Mouse (Mus musculus): ENCODE results near the gene Mrpl52. TPM values are rescaled to one million over a fixed set of nuclear protein-coding genes. Genes with fewer than 3 reads are reported as not detected.

Mrpl52 gene
- polyA plus RNA-seq, 1 experiment from 2014 or later = 297 TPM

GRCm38 (mm10) chr14:54463108-54463958 lies 36.6 kb downstream of the Mrpl52 start:
- no peak for DNase-seq (ENCODE audit: low spot score)

- DNase-seq (ENCODE audit: low spot score) = peak; percentile 91
Measured at GRCm38 (mm10) chr14:54463959-54464292, 37.2 kb downstream of the Mrpl52 start, which contains the start of gene Lrp10. Lrp10 (plus strand) TSS chr14:54464137.

- DNase-seq (ENCODE audit: low spot score) = peak; percentile 76
Measured at GRCm38 (mm10) chr14:54464293-54465005, 37.7 kb downstream of the Mrpl52 start.

GRCm38 (mm10) chr14:54471467-54471866 lies 44.8 kb downstream of the Mrpl52 start:
- DNase-seq (ENCODE audit: low spot score) = no peak

- no peak for DNase-seq (ENCODE audit: low spot score)
Measured at GRCm38 (mm10) chr14:54472671-54473070, 46.0 kb downstream of the Mrpl52 start.

- DNase-seq (ENCODE audit: low spot score) = no peak
Measured at GRCm38 (mm10) chr14:54474744-54475143, 48.0 kb downstream of the Mrpl52 start.

GRCm38 (mm10) chr14:54475941-54476844 lies 49.5 kb downstream of the Mrpl52 start, which contains the start of gene Rem2:
Rem2 (plus strand) TSS chr14:54476100.
- DNase-seq (ENCODE audit: low spot score) = no peak

GRCm38 (mm10) chr14:54477172-54477909 lies 50.6 kb downstream of the Mrpl52 start:
- DNase-seq (ENCODE audit: low spot score) = no peak

Other genes starting within 250 kb of the Mrpl52 start
- gene Dad1, start 172.8 kb upstream of the Mrpl52 start, polyA plus RNA-seq (2015; fragmentation: Nextera tagmentation; extraction: Ambion mirVana) = 400 and 426 TPM in 2 replicates
- gene Abhd4, start 172.7 kb upstream of the Mrpl52 start, polyA plus RNA-seq (2015; fragmentation: Nextera tagmentation; extraction: Ambion mirVana) = 19.2 and 19.7 TPM in 2 replicates
- not detected in 2 replicates for gene Olfr49, start 142.0 kb upstream of the Mrpl52 start, polyA plus RNA-seq (2015; fragmentation: Nextera tagmentation; extraction: Ambion mirVana)
- gene Oxa1l, start 66.1 kb upstream of the Mrpl52 start, polyA plus RNA-seq (2015; fragmentation: Nextera tagmentation; extraction: Ambion mirVana) = 50.9 and 53.4 TPM in 2 replicates
- gene Slc7a7, start 9.1 kb upstream of the Mrpl52 start, polyA plus RNA-seq (2015; fragmentation: Nextera tagmentation; extraction: Ambion mirVana) = 6.5 and 8.1 TPM in 2 replicates
- gene Mmp14, start 4.7 kb downstream of the Mrpl52 start, polyA plus RNA-seq (2015; fragmentation: Nextera tagmentation; extraction: Ambion mirVana) = 35.6 and 36.1 TPM in 2 replicates
- 88.3 and 93.7 TPM in 2 replicates for gene Lrp10, start 37.2 kb downstream of the Mrpl52 start, polyA plus RNA-seq (2015; fragmentation: Nextera tagmentation; extraction: Ambion mirVana)
- gene Rem2, start 49.2 kb downstream of the Mrpl52 start, polyA plus RNA-seq (2015; fragmentation: Nextera tagmentation; extraction: Ambion mirVana) = 1.1 and 2.1 TPM in 2 replicates
- 62.9 and 64.6 TPM in 2 replicates for gene Prmt5, start 90.6 kb downstream of the Mrpl52 start, polyA plus RNA-seq (2015; fragmentation: Nextera tagmentation; extraction: Ambion mirVana)
- 111 and 113 TPM in 2 replicates for gene Haus4, start 127.7 kb downstream of the Mrpl52 start, polyA plus RNA-seq (2015; fragmentation: Nextera tagmentation; extraction: Ambion mirVana)
- gene Ajuba, start 150.6 kb downstream of the Mrpl52 start, polyA plus RNA-seq (2015; fragmentation: Nextera tagmentation; extraction: Ambion mirVana) = 11.9 and 14.9 TPM in 2 replicates
- 4.7 and 5.0 TPM in 2 replicates for gene 4931414P19Rik, start 179.1 kb downstream of the Mrpl52 start, polyA plus RNA-seq (2015; fragmentation: Nextera tagmentation; extraction: Ambion mirVana)
- 387 and 424 TPM in 2 replicates for gene Psmb5, start 191.1 kb downstream of the Mrpl52 start, polyA plus RNA-seq (2015; fragmentation: Nextera tagmentation; extraction: Ambion mirVana)
- 82.4 and 117 TPM in 2 replicates for gene Psmb11, start 194.5 kb downstream of the Mrpl52 start, polyA plus RNA-seq (2015; fragmentation: Nextera tagmentation; extraction: Ambion mirVana)
- gene Gm17606, start 214.0 kb downstream of the Mrpl52 start, polyA plus RNA-seq (2015; fragmentation: Nextera tagmentation; extraction: Ambion mirVana) = not detected in 2 replicates
- 5.2 and 5.4 TPM in 2 replicates for gene Cdh24, start 214.5 kb downstream of the Mrpl52 start, polyA plus RNA-seq (2015; fragmentation: Nextera tagmentation; extraction: Ambion mirVana)